Mouse (Mus musculus) gastrocnemius, adult 8-10 months (tissue): ENCODE results near the gene Gm9508. TPM values are rescaled to one million over a fixed set of nuclear protein-coding genes. Genes with fewer than 3 reads are reported as not detected.

ENCODE experiments used
- DNase-seq, 2 experiments: peaks; one replicate each; pipeline ENCODE4 v3.0.0; 2022; ENCODE audit warnings: low spot score in 2 of 2
- total RNA-seq, 4 experiments: library from RNA; stranded (reverse); gene quantifications; 2 replicates each; pipeline ENCODE4 v1.2.4; 2022

Gm9508 gene
- total RNA-seq, 4 experiments from 2014 or later: not detected

DNA sequence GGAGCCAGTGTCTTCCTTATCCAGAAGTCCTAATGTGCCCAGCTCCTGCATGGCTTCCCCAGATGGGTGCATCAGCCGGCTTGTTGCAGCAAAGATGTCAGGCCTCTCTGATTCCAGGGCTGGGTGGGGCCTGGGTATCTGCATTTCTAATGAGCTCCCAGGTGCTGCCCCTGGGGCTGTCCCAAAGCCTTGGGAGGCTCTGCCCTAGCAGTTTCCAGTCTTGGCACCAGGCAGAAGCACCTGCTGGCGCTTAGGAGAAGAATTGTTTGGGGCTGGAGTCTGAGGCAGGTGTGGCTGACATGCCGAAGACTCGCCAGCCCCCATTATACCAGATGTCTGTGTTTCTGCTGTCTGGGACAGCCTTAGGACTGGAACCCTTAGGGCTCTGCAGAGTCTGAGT is 26.3 kb downstream of the Gm9508 start:
- DNase-seq: no peak

DNA sequence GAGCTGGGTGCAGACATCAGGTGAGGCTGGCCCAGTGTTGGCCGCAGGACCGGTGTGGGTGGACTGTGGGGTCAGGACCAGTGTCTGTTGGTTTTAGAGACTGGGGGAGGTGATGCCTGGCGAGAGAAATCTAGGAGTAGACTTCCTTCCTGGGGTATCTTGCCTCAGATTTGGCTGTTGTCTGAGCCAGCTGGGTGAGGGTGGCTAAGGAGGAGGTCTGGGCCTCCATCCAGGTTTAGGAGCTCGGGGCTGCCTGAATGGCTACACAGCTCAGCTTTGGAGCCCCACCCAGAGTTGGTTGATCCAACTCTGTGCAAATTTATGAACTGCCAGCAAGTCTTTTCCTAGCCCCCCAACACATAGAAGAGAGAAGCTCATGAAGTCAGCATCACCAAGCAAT is 29.6 kb downstream of the Gm9508 start:
- no peak for DNase-seq

DNA sequence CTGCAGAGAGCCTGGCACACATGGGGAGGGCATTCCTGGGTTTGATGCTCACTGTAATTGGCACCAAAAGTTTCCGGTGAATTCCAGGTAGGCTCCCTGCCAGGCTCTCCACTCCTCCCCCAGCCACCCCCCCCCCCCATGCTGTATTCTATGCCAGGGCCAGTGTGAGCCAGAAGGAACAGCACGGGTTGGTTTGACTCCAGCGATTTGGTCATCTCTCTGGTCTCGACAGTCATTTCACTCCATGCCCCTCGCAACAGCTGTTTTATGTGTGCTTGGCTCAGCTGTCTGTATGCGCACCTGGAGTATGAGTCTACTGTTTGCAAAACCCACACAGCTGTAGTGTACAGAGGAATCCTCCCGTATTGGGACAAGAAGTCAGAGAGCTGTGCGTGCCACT is 30.7 kb downstream of the Gm9508 start:
- no peak for DNase-seq

DNA sequence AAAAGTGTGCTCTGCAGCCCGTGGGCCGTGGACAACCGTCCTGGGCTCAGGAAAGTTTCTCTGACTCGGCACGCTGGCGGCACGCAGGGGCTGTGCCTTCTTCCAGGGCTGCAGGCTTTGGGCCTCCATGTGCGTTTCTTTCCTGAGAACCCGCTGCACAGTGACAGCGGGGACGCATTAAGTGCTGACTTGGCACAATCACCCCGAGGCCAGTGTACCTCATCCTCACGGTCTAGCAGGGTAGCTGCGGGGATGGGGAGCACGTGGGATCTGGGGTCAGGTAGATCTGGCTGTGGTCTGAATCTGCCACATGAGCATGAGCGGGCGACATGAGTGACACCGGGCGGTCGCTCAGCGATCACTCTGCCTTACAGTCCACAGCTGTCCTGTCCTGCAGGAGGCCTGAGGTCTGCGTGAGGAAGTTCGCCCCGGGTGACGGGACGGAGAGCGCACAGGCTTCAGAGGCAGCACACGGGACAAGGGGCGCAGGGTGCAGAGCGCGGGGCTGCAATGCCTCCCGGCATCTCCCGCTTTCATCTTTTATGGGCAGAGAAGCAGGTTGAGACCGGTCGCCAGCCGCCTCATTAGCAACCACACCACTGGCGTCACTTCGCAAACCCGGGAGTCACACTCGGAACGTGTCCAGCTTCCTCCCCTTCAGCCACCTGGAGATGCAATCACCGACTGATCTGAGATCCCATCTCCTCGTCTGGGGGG is 32.9 kb downstream of the Gm9508 start:
- DNase-seq: no peak

DNA sequence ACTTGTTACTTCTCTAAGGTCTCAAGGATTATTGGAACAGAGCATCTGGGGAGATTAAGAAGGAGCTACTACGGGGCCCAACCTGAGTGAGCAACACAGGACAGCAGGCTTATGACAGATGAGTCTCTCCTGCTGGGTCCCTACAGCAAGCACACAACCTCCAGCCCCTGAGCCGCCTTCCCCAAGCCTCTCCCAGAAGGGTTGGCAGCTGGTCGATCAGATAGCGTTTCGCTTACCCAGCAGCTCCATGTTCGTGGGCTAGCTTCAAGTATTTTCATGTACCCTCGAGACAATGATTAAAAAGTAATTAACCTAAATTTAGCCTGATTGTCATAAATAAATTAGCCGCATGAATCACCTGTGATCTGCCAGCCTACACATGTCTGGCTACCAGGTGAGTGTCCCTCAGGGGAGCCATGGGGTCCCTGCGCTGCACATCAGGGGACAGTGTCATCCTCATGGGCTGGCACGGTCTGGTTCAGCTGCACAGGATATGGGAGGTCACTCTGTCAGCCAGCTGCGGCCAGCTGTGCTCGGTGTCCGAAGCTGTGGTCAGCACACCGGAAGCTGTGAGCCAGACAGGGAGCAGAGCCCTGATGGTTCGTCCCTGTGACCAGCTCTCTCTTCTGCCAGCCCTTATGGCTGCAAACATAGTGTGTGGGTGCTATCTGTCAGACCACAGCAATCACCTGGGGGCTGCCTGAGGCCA is 38.6 kb downstream of the Gm9508 start:
- DNase-seq: no peak

DNA sequence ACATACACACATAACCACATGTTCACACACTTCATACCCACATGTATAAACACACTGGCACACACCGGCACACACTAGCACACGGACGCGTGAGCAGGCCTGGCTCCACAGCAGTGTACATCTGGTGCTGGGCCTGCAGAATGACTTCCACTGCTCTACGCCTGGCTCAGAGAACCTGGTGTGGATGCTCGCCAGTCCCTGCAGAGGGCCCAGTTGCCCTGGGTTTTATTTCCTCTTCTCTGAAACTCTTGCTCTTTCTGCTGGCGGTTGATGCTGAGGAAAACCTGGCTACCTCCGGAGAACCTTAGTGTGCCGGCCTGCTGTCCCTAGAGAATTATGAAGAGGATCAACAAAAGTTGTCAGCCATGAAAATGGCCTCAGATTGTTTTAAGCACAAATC is 45.0 kb downstream of the Gm9508 start:
- DNase-seq: no peak

DNA sequence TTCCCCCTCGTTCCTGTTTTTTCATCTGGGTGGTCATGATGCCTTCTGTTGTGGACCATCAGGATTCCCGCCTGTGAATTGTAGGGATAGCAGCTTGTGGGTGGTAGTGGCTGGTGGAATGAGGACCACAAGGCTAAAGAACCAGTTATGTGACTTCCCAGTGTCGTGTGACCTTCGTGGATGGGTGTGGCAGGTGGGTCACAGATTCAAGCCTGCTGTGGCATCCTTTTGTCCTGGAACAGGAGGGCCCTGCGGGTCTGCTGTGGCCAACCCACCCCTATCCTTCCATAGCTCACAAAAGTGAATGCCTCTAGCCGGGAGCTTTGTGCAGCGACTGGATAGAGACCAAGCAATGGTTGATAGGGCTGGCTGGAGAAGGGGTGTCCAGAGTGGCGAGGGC is 49.1 kb downstream of the Gm9508 start:
- no peak for DNase-seq

DNA sequence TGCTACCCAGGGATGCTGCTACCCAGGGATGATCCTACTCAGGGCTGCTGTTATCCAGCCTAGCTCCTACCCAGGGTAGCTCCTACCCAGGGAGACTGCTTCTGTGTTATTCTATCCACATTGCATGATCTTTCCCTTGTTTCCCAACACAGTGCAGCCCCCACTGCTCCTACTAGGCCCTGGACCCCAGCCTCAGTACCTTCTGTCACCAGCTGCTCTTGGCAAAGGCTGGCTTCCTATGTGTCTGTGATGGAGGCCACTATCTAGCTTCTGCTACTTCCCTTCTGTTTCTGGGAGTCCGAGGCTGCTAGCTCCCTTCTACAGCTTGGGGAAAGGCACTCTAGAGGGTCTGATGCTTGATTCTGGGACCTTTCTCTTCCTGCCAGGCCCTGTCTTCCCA is 49.6 kb downstream of the Gm9508 start:
- no peak for DNase-seq

Other genes with a start within 250 kb of the Gm9508 start
- 1 to 10 TPM; 4.4 to 7.3 (median 5.9) TPM for gene Fam207a, start 181.4 kb downstream of the Gm9508 start, total RNA-seq
- gene Itgb2, start 167.0 kb downstream of the Gm9508 start, total RNA-seq: under 1 TPM; 0.48 to 0.99 (median 0.88) TPM
- gene Pttg1ip, start 115.5 kb downstream of the Gm9508 start, total RNA-seq: 10 to 100 TPM; 15.4 to 30.1 (median 25.8) TPM
- 10 to 100 TPM; 38.7 to 59.9 (median 41.6) TPM for gene Sumo3, start 91.1 kb downstream of the Gm9508 start, total RNA-seq
- 10 to 100 TPM in 2 of 4 experiments, 1 to 10 TPM in 2; 5.7 to 18.3 (median 11.6) TPM for gene Gm49325, start 91.0 kb downstream of the Gm9508 start, total RNA-seq
- 100 to 1,000 TPM in 2 of 4 experiments, 10 to 100 TPM in 2; 81.6 to 141 (median 104) TPM for gene Ube2g2, start 75.0 kb downstream of the Gm9508 start, total RNA-seq
- not detected for gene Tspear, start 10.7 kb downstream of the Gm9508 start, total RNA-seq
- not detected for gene Gm19402, start 6.5 kb downstream of the Gm9508 start, total RNA-seq
- not detected for gene Gm10272, start 9.4 kb upstream of the Gm9508 start, total RNA-seq
- gene Gm10024, start 14.2 kb upstream of the Gm9508 start, total RNA-seq: not detected
- gene Gm10142, start 18.6 kb upstream of the Gm9508 start, total RNA-seq: not detected
- not detected for gene Krtap12-1, start 23.4 kb upstream of the Gm9508 start, total RNA-seq
- gene Gm10100, start 29.3 kb upstream of the Gm9508 start, total RNA-seq: not detected
- gene Gm18596, start 45.4 kb upstream of the Gm9508 start, total RNA-seq: not detected
- not detected for gene Gm9736, start 54.1 kb upstream of the Gm9508 start, total RNA-seq
- not detected for gene Gm3233, start 62.4 kb upstream of the Gm9508 start, total RNA-seq
- gene Gm3238, start 74.1 kb upstream of the Gm9508 start, total RNA-seq: not detected
- not detected for gene Gm7138, start 79.7 kb upstream of the Gm9508 start, total RNA-seq
- gene Gm3250, start 85.3 kb upstream of the Gm9508 start, total RNA-seq: not detected
- not detected for gene Gm7137, start 91.0 kb upstream of the Gm9508 start, total RNA-seq
- not detected for gene Gm9639, start 97.8 kb upstream of the Gm9508 start, total RNA-seq
- gene Gm19668, start 101.9 kb upstream of the Gm9508 start, total RNA-seq: not detected
- gene Gm9507, start 114.6 kb upstream of the Gm9508 start, total RNA-seq: not detected
- not detected for gene Gm2696, start 117.4 kb upstream of the Gm9508 start, total RNA-seq
- not detected for gene Krtap10-4, start 129.9 kb upstream of the Gm9508 start, total RNA-seq
- not detected for gene Krtap10-10, start 138.7 kb upstream of the Gm9508 start, total RNA-seq
- gene Gm36176, start 149.6 kb upstream of the Gm9508 start, total RNA-seq: not detected
- not detected for gene Gm10318, start 155.6 kb upstream of the Gm9508 start, total RNA-seq
- gene Gm3285, start 164.7 kb upstream of the Gm9508 start, total RNA-seq: not detected
- under 1 TPM; 0.07 to 0.49 (median 0.08) TPM for gene Lrrc3, start 205.3 kb upstream of the Gm9508 start, total RNA-seq